Mouse (Mus musculus): ENCODE data around the gene Atp10a. TPM values are rescaled to one million over a fixed set of nuclear protein-coding genes. Genes with fewer than 3 reads are reported as not detected.

Gene Atp10a
- 2.2 and 2.8 TPM in 2 replicates for polyA plus RNA-seq (2016; fragmentation: Nextera tagmentation; extraction: Ambion mirVana)

DNA sequence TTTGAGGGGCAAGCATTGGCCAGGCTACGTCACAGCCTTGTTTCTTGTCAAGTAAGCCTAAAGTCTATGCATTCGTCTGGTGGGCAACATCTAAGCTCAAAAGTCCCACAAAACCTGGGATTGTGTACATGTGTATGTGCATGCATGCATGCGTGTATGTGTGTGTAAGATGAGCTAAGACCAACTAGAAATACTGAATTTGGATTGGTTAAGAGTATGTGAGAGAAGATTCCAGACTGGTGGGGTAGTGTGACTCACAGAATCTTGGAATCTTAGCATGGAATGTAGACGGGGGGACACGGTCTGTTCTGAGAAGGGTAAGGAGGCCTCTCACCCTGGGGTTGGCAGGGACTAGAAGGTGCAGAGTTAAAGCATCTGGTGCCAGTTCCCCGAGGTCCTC lies at the start of gene Atp10a:
Gene Atp10a (plus strand): TSS at position 301 of the 400 bp plus-strand sequence.
- H3K27me3 ChIP-seq (replicated peaks; ENCODE audit: low read depth, poor library complexity, severe bottlenecking), result peaks cover 20% of the 10 kb centered on the region
- no peaks in the 10 kb centered on the region for H3K36me3 ChIP-seq (replicated peaks)
- no peak for DNase-seq (ENCODE audit: low spot score)
- H3K4me3 ChIP-seq, result no peak within 1 kb of the TSS
- no peak within 1 kb of the TSS for H3K27ac ChIP-seq (replicated peaks)
- no peaks in the 10 kb centered on the region for H3K9me3 ChIP-seq
- 84% methylated on average over 6 of the region's 6 CpGs for WGBS
- H3K4me1 ChIP-seq, result peaks cover 3% of the 10 kb centered on the region; the same call in 1 of the 2 replicates

DNA sequence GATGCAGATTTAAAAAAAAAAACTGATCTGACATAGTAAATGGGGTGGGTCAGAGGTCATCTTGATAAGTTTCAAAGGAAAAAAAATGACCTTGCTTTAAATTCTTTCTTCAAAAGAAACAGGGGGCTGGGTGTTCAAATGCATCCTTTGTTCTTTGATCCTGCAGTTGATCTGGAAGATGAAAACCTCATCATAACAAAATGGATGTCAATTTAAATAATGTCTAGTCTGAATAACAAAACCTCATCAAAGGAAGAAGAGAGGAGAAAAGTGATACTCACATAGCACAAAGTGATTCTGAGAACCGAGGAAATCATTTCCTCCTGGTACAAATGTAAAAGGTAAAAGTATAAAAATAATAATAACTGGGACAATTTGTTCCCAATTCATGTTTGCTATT lies 37.9 kb upstream of the Atp10a start:
- H3K27me3 ChIP-seq (replicated peaks; ENCODE audit: low read depth, poor library complexity, severe bottlenecking), result no peaks in the 10 kb centered on the region
- no peaks in the 10 kb centered on the region for H3K36me3 ChIP-seq (replicated peaks)
- no peaks in the 10 kb centered on the region for H3K9me3 ChIP-seq
- no peak for DNase-seq (ENCODE audit: low spot score)
- H3K4me1 ChIP-seq, result no peaks in the 10 kb centered on the region
- H3K27ac ChIP-seq (replicated peaks), result no peak overlapping the region
- no peak overlapping the region for H3K4me3 ChIP-seq
- 52% methylated on average over 1 of the region's 1 CpGs for whole genome bisulfite sequencing

DNA sequence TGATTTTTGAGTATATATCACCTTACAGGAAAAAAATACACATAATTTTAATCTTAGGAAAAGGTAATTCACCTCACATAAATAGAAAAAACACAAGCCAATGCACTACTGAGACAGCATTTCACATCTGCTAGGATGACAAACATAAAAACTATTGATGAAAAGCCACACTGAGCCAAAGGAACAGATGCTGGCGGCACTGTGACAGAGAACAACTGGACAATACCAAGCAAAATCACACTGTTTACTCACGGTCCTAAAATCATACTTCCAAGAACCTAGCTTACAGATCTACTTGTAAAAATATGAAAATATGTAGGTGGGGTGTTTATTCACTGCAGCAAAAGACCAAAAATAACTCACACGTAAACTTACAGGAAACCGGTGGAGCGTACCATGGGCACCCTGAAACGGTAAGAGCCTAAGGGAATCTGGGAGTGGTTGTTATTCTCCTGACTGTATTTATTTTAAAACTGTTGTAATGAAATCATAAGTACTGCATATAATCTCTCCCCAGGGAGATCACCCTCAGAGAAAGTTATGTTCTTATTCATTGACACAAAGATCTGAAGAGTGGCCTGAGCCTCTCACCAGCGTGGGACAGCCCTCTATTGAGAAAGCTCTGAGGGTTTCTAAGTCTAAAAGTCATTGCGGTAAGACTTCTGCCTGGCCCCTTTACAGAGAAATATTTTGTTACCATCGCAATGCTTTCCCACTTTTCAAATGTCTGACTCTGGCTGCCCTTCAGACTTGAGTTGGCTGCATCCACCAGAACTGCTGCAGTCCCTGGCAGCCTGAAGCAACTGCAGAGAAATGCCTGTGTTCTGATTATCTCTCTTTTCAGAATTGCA lies 29.4 kb upstream of the Atp10a start:
- Histone ChIP-seq H3K27me3 (replicated peaks; ENCODE audit: low read depth, poor library complexity, severe bottlenecking) (no peaks in the 10 kb centered on the region), H3K36me3 (replicated peaks) (no peaks in the 10 kb centered on the region), H3K27ac (replicated peaks) (no peak overlapping the region), H3K9me3 (no peaks in the 10 kb centered on the region), H3K4me3 (no peak overlapping the region), H3K4me1 (no peaks in the 10 kb centered on the region)
- 86% methylated on average over 9 of the region's 9 CpGs for WGBS
- no peak for DNase-seq (ENCODE audit: low spot score)

DNA sequence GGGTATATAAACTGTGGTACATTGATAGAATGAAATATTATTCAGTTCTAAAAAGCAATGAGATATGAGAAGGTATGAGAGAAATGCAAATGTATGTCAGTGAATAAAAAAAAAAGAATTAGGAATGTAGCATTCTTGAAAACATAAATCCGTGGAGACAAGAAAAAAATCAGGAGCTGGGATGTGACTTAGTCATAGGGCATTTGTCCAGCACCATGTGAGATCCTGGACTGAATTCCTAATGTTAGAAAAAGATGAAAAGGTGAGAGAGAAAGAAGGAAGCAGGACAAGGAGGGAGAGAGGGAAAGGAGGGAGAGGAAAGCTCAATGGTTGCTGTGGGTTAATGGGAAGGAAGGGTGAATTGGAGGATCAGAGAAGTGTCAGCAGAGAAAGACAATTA lies 28.6 kb upstream of the Atp10a start:
- H3K27me3 ChIP-seq (replicated peaks; ENCODE audit: low read depth, poor library complexity, severe bottlenecking), result no peaks in the 10 kb centered on the region
- H3K9me3 ChIP-seq, result no peaks in the 10 kb centered on the region
- H3K27ac ChIP-seq (replicated peaks), result no peak overlapping the region
- DNase-seq (ENCODE audit: low spot score), result no peak
- no peaks in the 10 kb centered on the region for H3K4me1 ChIP-seq
- WGBS, result 83% methylated on average over 1 of the region's 1 CpGs
- H3K4me3 ChIP-seq, result no peak overlapping the region
- H3K36me3 ChIP-seq (replicated peaks), result no peaks in the 10 kb centered on the region

DNA sequence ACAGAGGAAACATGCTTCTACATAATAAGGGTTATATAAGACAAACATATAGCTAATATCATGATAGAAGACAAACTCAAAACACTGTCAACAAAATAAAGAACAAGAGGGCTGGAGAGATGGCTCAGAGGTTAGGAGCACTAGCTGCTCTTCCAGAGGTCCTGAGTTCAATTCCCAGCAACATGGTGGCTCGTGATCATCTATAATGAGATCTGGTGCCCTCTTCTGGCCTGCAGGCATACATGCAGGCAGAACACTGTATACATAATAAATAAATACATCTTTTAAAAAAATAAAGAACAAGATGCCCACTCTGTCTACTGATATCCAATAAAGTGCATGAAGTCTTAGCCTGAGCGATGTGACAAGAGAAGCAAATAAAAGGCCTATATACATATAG lies 26.7 kb upstream of the Atp10a start:
- Histone ChIP-seq H3K36me3 (replicated peaks) (no peaks in the 10 kb centered on the region), H3K9me3 (no peaks in the 10 kb centered on the region), H3K27me3 (replicated peaks; ENCODE audit: low read depth, poor library complexity, severe bottlenecking) (no peaks in the 10 kb centered on the region), H3K4me1 (no peaks in the 10 kb centered on the region), H3K27ac (replicated peaks) (no peak overlapping the region), H3K4me3 (no peak overlapping the region)
- WGBS, result 89% methylated on average over 2 of the region's 2 CpGs
- DNase-seq (ENCODE audit: low spot score), result no peak

DNA sequence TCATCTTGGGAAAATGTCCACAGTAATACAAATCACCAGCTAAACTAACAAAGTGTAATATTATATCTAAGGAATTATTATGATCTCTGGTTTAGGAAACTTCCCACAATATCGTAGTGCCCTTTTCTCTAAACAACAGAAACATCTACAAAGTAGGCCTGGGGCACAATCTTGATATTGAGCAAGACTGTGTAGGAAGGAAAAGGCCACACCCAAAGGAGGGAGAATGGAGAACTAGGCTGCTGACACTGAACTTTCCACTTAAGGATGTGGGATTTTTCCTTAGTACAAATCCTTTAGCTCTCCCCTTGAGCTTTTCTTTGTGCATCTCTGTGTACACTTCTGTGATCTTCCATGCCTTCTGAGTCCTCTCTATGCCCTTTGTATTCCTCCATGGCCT lies 22.3 kb upstream of the Atp10a start:
- H3K27ac ChIP-seq (replicated peaks), result no peak overlapping the region
- WGBS, result 76% methylated on average over 1 of the region's 1 CpGs
- no peaks in the 10 kb centered on the region for H3K9me3 ChIP-seq
- H3K4me3 ChIP-seq, result no peak overlapping the region
- no peak for DNase-seq (ENCODE audit: low spot score)
- no peaks in the 10 kb centered on the region for H3K27me3 ChIP-seq (replicated peaks; ENCODE audit: low read depth, poor library complexity, severe bottlenecking)
- no peaks in the 10 kb centered on the region for H3K36me3 ChIP-seq (replicated peaks)
- no peaks in the 10 kb centered on the region for H3K4me1 ChIP-seq

DNA sequence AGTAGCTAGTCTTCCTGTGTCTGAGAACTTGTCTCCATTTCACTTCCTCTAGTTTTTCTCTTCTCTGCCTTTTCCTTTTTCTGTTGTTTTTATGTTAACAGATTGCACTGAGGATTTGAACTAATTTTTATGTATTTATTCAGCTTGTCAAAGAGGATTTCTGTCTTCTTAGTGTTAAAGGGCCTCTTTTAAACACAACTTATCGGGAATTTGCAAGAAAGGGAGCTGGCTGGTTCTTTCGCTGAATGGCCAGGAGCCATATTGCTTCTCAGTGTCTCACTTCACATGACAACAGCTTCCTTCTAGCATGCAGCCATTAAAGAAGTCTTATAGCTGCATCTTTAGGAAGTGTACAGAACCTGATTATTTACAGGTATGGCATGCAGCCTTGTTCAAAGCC lies 16.3 kb upstream of the Atp10a start:
- H3K9me3 ChIP-seq, result no peaks in the 10 kb centered on the region
- H3K27me3 ChIP-seq (replicated peaks; ENCODE audit: low read depth, poor library complexity, severe bottlenecking), result no peaks in the 10 kb centered on the region
- no peak overlapping the region for H3K4me3 ChIP-seq
- no peak for DNase-seq (ENCODE audit: low spot score)
- no peaks in the 10 kb centered on the region for H3K36me3 ChIP-seq (replicated peaks)
- no peaks in the 10 kb centered on the region for H3K4me1 ChIP-seq
- no peak overlapping the region for H3K27ac ChIP-seq (replicated peaks)
- WGBS, result 88% methylated on average over 2 of the region's 2 CpGs

DNA sequence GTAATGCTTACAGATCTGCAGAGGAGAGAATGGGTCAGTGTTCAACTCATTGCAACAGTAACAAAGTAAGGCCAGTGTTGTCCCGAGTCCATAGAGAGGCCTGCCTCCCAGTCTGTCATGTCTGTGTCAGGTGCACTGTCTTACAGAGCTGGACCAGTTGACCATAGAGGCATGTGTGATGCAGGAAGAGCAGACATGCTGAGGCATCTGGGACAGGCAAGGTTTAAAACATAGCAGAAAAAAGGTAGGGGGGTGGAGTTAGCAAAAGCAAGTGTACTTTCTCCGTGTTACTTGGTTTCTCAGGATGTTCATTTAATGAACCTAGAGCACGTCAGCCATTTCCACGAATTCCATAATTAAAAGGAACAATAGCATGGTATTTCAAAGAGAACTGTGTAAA lies 15.5 kb upstream of the Atp10a start:
- no peaks in the 10 kb centered on the region for H3K9me3 ChIP-seq
- no peak overlapping the region for H3K27ac ChIP-seq (replicated peaks)
- no peaks in the 10 kb centered on the region for H3K27me3 ChIP-seq (replicated peaks; ENCODE audit: low read depth, poor library complexity, severe bottlenecking)
- no peaks in the 10 kb centered on the region for H3K4me1 ChIP-seq
- 83% methylated on average over 4 of the region's 4 CpGs for WGBS
- no peaks in the 10 kb centered on the region for H3K36me3 ChIP-seq (replicated peaks)
- H3K4me3 ChIP-seq, result no peak overlapping the region
- no peak for DNase-seq (ENCODE audit: low spot score)

DNA sequence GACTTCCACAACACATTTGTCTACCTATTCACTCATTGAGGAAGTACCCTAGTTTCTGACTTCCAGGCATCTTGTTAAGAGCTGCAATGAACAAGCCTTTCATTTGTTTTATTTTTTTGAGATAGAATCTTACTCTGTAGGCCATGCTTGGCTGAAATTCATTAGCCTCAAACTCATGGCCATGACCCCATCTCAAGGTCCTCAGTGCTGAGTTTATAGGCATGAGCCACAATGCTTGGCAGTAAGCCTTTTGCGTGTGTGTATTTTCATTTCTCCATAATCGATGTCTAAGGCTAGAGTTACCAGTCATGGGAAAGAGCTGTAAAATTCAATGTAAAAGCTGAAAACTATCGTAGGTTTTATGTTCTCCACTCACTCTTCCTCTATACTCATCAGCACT lies 14.1 kb upstream of the Atp10a start:
- no peaks in the 10 kb centered on the region for H3K27me3 ChIP-seq (replicated peaks; ENCODE audit: low read depth, poor library complexity, severe bottlenecking)
- no peak overlapping the region for H3K27ac ChIP-seq (replicated peaks)
- 94% methylated on average over 3 of the region's 3 CpGs for WGBS
- DNase-seq (ENCODE audit: low spot score), result no peak
- H3K36me3 ChIP-seq (replicated peaks), result no peaks in the 10 kb centered on the region
- no peak overlapping the region for H3K4me3 ChIP-seq
- H3K4me1 ChIP-seq, result no peaks in the 10 kb centered on the region
- no peaks in the 10 kb centered on the region for H3K9me3 ChIP-seq

DNA sequence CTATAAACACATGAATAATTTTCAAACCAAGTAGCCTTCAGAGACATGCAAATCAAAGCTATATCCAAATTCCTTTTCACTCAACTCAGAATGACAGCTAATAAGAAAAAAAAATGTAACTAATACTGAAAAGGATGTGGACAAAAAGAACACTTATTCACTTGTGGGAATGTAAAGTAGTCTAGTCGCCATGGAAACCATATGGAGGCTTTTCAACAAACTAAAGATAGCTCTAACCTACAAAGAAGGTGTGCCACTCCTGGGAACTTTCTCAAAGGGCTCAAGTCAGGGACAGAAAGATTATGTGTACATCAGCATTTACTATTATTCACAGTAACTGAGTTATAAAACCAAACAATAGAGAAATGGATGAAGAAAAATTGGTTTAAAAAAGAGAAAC lies 8.6 kb upstream of the Atp10a start:
- no peak overlapping the region for H3K27ac ChIP-seq (replicated peaks)
- no peaks in the 10 kb centered on the region for H3K9me3 ChIP-seq
- DNase-seq (ENCODE audit: low spot score), result no peak
- no peaks in the 10 kb centered on the region for H3K36me3 ChIP-seq (replicated peaks)
- no peaks in the 10 kb centered on the region for H3K4me1 ChIP-seq
- WGBS, result 70% methylated on average over 1 of the region's 1 CpGs
- no peaks in the 10 kb centered on the region for H3K27me3 ChIP-seq (replicated peaks; ENCODE audit: low read depth, poor library complexity, severe bottlenecking)
- no peak overlapping the region for H3K4me3 ChIP-seq

DNA sequence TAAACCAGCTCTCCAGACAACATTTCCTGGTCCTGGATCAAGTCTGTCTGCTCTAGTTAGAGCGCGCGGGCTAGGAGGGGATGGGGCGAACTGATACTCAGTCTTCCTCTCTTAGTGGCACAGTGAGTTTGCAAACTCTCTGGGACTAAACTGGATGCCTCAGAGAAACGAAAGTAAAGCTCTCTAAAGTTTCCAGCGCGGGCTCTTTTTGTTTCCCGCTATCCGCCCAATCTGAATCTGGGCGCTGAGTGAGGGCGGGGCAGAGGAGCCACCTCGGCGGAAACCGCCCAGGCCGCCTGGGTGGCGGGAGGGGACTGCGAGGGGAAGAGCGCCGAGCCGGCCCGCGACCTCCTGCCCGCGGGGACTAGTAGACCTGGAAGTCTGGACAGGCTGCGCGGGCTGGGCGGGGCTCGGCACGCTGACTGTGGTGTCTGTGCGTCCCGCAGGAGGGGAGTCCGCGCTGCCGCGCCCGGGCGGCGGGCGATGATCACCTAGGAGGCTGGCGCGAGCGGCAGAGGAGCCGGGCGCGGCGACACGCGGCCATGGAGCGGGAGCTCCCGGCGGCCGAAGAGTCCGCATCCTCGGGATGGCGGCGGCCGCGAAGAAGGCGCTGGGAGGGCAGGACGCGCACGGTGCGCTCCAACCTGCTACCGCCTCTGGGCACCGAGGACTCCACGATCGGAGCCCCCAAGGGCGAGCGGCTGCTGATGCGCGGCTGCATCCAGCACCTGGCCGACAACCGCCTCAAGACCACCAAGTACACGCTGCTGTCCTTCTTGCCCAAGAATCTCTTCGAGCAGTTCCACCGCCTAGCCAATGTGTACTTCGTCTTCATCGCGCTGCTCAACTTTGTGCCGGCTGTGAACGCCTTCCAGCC lies 2.2 kb downstream of the Atp10a start:
- Histone ChIP-seq H3K4me1 (peaks cover 3% of the 10 kb centered on the region; the same call in 1 of the 2 replicates), H3K27ac (replicated peaks) (peak overlapping the region; percentile 89), H3K9me3 (no peaks in the 10 kb centered on the region), H3K4me3 (peak overlapping the region; percentile 74), H3K36me3 (replicated peaks) (no peaks in the 10 kb centered on the region), H3K27me3 (replicated peaks; ENCODE audit: low read depth, poor library complexity, severe bottlenecking) (peaks cover 20% of the 10 kb centered on the region)
- peak; percentile 86 for DNase-seq (ENCODE audit: low spot score)
- under 1% methylated on average over 81 of the region's 81 CpGs for WGBS

DNA sequence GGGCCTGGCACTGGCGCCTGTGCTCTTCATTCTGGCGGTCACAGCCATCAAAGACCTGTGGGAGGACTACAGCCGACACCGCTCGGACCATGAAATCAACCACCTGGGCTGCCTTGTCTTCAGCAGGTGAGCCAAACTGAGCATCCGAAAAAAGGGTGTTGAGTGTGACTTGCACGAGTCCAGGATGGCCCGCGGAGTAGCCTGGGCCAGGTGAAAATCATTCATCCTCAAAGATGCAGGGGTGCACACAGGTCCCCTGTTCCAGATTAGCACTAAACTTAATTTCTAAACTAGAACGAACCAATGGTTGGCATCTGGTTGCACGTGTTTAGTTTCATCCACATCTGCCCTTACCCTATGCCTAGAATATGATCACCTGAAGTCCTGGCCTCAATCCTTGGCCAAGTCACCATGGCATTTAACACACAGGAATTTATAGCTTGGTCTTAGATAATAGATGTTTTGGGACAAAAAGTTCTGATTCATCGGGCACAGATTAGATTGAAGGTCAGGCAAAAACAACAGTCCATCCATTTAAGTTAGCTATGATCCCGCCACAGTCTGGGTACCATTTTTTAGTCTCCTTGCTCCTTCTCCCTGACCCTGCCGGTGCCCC lies 2.9 kb downstream of the Atp10a start:
- Histone ChIP-seq H3K4me1 (peaks cover 3% of the 10 kb centered on the region; the same call in 1 of the 2 replicates), H3K4me3 (peak overlapping the region; percentile 74), H3K27ac (replicated peaks) (peak overlapping the region; percentile 89), H3K27me3 (replicated peaks; ENCODE audit: low read depth, poor library complexity, severe bottlenecking) (peaks cover 20% of the 10 kb centered on the region), H3K36me3 (replicated peaks) (no peaks in the 10 kb centered on the region), H3K9me3 (no peaks in the 10 kb centered on the region)
- no peak for DNase-seq (ENCODE audit: low spot score)
- WGBS, result 28% methylated on average over 14 of the region's 14 CpGs
